Mouse (Mus musculus) T-helper 1 cell (primary cell): ENCODE measurements at regions not wholly inside any gene's neighbourhood (a gene's known extent, or its start where the extent isn't known, plus 50 kb on each side); places are given as distances from the start of the nearest gene placed in this dataset.

Experiments
- in situ Hi-C: fragments of 300-600 bp; cut with MboI, MseI; formaldehyde crosslinking; loops from one replicate; pipeline ENCODE4 v1.15.1; 2025; ENCODE audit warnings: high pct_unique_total_duplicates

DNA sequence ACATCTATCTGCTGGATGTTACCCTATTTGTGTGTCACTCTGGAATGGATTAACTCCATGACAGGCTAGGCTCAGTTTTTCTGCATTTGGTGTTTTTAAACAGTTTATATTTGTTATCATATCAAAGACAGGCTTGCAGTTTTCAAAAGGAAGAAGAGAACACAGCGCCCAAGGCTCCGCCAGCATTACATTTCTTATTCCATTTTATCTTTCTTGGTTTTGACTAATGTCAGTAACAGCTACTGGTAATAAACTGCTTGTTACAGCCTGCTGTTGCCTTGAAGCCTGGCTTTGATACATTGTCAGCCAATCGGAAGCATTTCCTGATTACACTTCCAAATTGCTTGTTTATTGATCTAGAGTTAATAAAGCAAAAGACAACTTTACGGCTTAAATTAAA is 219.4 kb upstream of the Mdfic start:
- in situ Hi-C loops = no loop called here

DNA sequence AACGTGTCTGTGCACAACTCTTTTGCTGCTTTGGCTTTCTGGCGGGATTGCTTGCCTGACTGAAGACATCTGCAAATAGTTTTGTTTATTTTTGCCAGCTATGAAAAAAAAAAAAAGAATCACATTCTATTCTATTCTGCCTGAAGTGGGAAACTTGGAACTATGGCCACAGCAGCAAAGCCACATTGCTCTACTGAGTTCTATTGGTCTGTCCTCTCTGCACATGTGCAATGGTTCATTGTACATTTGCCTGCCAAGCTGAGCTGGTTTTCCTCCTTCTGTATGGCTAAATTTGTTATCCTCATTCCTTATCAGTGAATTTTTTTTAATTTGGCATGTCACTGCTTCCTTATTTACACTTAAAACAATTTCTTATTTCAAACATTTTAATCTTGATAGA is 211.1 kb upstream of the Mdfic start:
- in situ Hi-C loops = no loop called here

GRCm38 (mm10) chr6:15537279-15537678 is 183.2 kb upstream of the Mdfic start:
- in situ Hi-C loops = no loop called here

GRCm38 (mm10) chr6:15541969-15542368 is 178.5 kb upstream of the Mdfic start:
- in situ Hi-C loops = no loop called here

- in situ Hi-C loops = no loop called here
These were observed 176.9 kb upstream of the Mdfic start for GRCm38 (mm10) chr6:15543516-15544080.

DNA sequence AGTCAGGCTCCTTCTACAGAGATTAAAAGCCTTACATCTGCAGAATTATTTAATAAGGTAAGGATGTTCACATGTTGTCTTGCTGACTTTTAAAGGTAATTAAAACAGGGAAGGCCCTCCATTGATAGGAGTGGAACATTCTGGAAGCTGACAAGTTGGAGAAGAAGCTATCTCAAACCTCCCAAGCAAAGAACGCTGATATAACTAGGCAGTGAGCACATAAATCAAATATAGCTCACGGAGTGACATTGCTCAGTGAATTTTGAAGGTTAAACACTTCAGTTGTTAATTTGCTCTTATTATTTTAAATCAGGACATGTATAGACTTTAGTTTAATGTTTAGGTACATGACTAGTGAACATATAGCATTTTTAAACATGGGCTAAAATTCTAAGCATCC is 171.6 kb upstream of the Mdfic start:
- in situ Hi-C loops = no loop called here

GRCm38 (mm10) chr6:15592780-15593179 is 127.7 kb upstream of the Mdfic start:
- in situ Hi-C loops = no loop called here

- in situ Hi-C loops = no loop called here
These were observed 123.1 kb upstream of the Mdfic start for GRCm38 (mm10) chr6:15597226-15597983.

DNA sequence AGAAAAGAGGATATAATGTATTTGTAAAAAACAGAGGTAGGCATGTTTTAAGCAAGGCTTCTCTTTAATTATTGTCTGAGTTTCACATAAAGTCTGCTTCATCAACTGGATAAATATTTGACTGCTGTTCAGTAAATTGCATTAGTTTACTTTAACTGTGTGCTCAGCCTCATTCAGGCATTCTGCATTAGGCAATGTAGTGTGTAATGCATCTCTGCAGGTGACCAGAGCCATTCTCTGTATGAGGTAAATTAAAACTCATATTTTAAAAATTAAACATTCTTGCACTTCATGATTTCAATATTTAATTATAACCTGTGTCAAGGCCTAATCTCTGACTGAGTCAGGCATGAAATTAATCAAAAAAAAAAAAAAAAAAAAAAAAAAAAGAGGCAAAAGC is 110.3 kb upstream of the Mdfic start:
- in situ Hi-C loops = no loop called here

- in situ Hi-C loops = loop anchor here (5.0 kb wide), 1 partner anchor 81 kb away; no protein-coding TSS in a partner anchor
These were observed 94.4 kb upstream of the Mdfic start for GRCm38 (mm10) chr6:15625910-15626564.

DNA sequence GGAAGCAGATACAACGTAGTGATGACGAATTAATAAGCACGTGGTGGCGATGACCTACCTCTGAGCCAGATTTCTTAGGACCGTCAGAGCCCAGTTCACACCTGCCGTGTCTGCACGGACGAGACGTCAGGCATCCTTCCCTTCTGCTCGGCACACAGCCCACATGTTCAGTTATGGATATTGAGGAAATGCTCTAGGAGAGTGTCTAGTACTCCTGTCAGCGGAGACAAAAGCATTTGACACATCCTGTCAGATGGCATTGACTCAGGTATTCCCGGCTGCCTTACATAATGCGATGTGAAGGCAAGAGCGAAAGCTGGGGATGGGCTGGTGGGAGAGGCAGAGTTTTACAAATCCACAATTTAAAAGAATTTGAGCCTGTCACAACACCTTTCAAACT is 81.9 kb upstream of the Mdfic start:
- in situ Hi-C loops = loop anchor here (10.0 kb wide), 1 partner anchor 586 kb away; no protein-coding TSS in a partner anchor

DNA sequence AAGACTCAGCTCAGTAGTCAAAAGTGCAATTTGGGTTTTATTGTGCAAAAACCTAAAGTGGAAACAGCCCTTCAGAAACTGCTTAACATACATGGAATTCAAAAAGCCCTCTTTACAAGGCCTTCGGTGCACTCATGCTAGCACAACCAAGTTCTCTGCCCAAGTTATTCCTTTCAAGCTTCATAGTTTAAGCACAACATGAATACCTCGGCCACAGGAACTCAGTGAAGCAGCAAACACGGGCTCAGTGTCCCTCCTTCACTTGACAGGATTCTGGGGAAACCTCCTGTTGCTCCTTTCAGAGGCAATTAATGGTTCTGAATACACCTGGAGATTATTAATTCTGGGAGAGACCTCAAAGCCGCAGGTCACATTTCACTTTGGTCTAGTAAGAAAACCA is 81.1 kb upstream of the Mdfic start:
- in situ Hi-C loops = loop anchor here (10.0 kb wide), 1 partner anchor 585 kb away; no protein-coding TSS in a partner anchor

DNA sequence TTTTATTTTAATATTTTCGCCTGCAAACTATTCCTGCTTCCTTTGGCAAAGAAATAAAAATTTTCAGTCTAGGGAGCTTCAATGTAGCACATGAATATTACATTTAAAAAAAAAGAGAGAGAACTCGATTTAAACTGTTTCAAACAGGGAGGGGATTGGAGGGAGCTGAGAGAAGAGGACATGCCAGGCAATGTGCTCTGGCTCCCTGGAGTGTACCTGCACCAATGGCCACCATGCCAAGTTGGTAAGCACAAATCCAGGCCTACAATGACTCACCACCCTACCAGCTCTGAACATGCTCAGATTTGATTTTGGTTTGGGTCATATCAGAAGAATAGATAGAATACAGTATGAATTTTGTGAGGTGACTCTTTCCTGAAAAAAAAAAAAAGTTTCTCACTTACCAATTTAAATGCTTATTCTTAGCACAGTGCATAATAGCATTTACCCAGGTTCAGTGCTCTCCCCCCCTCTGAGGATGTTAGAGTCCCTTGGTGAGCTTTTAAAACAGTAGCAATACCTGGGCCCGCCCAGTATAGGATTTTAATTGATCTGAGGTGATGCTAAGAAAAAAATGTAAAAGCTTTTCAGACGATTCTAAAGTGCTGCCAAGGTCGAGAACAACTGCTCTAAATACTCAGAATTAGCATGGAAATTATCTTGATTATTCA is 80.5 kb upstream of the Mdfic start:
- in situ Hi-C loops = loop anchor here (10.0 kb wide), 1 partner anchor 585 kb away; no protein-coding TSS in a partner anchor

DNA sequence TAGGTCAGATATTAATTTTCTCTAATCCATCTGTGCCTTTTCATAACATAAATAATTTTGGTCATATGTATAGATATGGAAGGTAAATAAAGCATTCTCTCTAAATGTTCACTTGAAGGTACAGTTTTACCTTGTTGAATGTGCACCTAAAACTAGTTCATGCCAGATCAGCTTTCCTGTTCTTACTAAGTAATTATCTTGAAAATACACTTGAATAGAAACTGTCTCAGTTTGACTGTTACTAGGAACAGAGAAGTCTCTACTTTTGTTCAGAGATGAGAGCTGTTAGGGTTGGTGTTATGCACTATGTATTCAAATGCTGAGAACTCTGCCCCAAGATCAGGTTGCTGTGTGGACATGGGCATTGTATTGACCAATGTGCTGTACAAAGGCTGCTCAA is 76.2 kb upstream of the Mdfic start:
- in situ Hi-C loops = no loop called here

GRCm38 (mm10) chr6:15647499-15647898 is 73.0 kb upstream of the Mdfic start:
- in situ Hi-C loops = no loop called here
